Comparison of ENCODE assay signal across 8 mouse cellular contexts in genomic region chr6:35133579-35134488, GRCm38 (mm10). TPM values are rescaled to one million over a fixed set of nuclear protein-coding genes. Genes with fewer than 3 reads are reported as not detected.
DNase-seq lines count a peak whose midpoint lies in the region; ATAC-seq and TF ChIP-seq lines count a peak whose summit lies in the region.

Cnot4 (minus strand) TSS chr6:35133724.

- H3K4me2 ChIP-seq in heart, embryonic 15.5 days: peak within 1 kb of the TSS; percentile 96
- peak within 1 kb of the TSS; percentile 96 for H3K4me2 ChIP-seq in liver, embryonic 14.5 days (ENCODE audit: low read depth)
- H3K4me2 ChIP-seq in neural tube, embryonic 11.5 days (ENCODE audit: low read depth): peak within 1 kb of the TSS; percentile 75
- H3K4me2 ChIP-seq in stomach, postnatal 0 days (replicated peaks; ENCODE audit: low read depth): peak within 1 kb of the TSS; percentile 94

- no peak for TF ChIP-seq CTCF in liver, embryonic 14.5 days (IDR thresholded peaks at IDR 0.05; ENCODE audit: low read depth)
- no peak for TF ChIP-seq CTCF in stomach, postnatal 0 days (IDR thresholded peaks at IDR 0.05; ENCODE audit: low read depth)

- H3K27ac ChIP-seq in forebrain, embryonic 10.5 days: peak within 1 kb of the TSS; percentile 91
- peak within 1 kb of the TSS; percentile 94 for H3K27ac ChIP-seq in heart, embryonic 15.5 days
- H3K27ac ChIP-seq in liver, embryonic 14.5 days: peak within 1 kb of the TSS; percentile 78
- H3K27ac ChIP-seq in neural tube, embryonic 11.5 days (ENCODE audit: low read depth, low read length): peak within 1 kb of the TSS; percentile 77
- peak within 1 kb of the TSS; percentile 94 for H3K27ac ChIP-seq in stomach, postnatal 0 days (replicated peaks)

- peaks cover 29% of the 10 kb centered on the region for H3K4me1 ChIP-seq in forebrain, embryonic 10.5 days
- peaks cover 19% of the 10 kb centered on the region for H3K4me1 ChIP-seq in heart, embryonic 15.5 days (replicated peaks)
- H3K4me1 ChIP-seq in liver, embryonic 14.5 days (replicated peaks; ENCODE audit: control insufficient read depth in 2 of 2, insufficient read depth in 2 of 2, low read length in 1 of 2): peaks cover 3 to 9% of the 10 kb centered on the region in 2 experiments
- peaks cover 2% of the 10 kb centered on the region; the same call in 1 of the 2 replicates for H3K4me1 ChIP-seq in neural tube, embryonic 11.5 days (ENCODE audit: control insufficient read depth, insufficient read depth, low read length)
- H3K4me1 ChIP-seq in stomach, postnatal 0 days (replicated peaks; ENCODE audit: control insufficient read depth, insufficient read depth): no peaks in the 10 kb centered on the region; the same call in 1 of the 2 replicates

- no peaks in the 10 kb centered on the region for H3K27me3 ChIP-seq in forebrain, embryonic 10.5 days (ENCODE audit: poor library complexity, severe bottlenecking)
- no peaks in the 10 kb centered on the region for H3K27me3 ChIP-seq in heart, embryonic 15.5 days
- H3K27me3 ChIP-seq in liver, embryonic 14.5 days (ENCODE audit: control insufficient read depth, insufficient read depth, low read length): no peaks in the 10 kb centered on the region
- no peaks in the 10 kb centered on the region for H3K27me3 ChIP-seq in neural tube, embryonic 11.5 days (ENCODE audit: control insufficient read depth, insufficient read depth, low read length)
- no peaks in the 10 kb centered on the region for H3K27me3 ChIP-seq in stomach, postnatal 0 days (ENCODE audit: control insufficient read depth, insufficient read depth, low read length)

- H3K36me3 ChIP-seq in forebrain, embryonic 10.5 days (replicated peaks): no peaks in the 10 kb centered on the region
- no peaks in the 10 kb centered on the region for H3K36me3 ChIP-seq in heart, embryonic 15.5 days
- H3K36me3 ChIP-seq in liver, embryonic 14.5 days (replicated peaks; ENCODE audit: control insufficient read depth, insufficient read depth, low read depth): no peaks in the 10 kb centered on the region
- H3K36me3 ChIP-seq in neural tube, embryonic 11.5 days (ENCODE audit: control insufficient read depth, insufficient read depth, low read length): no peaks in the 10 kb centered on the region
- H3K36me3 ChIP-seq in stomach, postnatal 0 days (ENCODE audit: control insufficient read depth, insufficient read depth, low read length): no peaks in the 10 kb centered on the region

- peak within 1 kb of the TSS; percentile 88 for H3K9ac ChIP-seq in heart, embryonic 15.5 days
- peak within 1 kb of the TSS; percentile 85 for H3K9ac ChIP-seq in liver, embryonic 14.5 days (replicated peaks)
- H3K9ac ChIP-seq in neural tube, embryonic 11.5 days (ENCODE audit: low read length): peak within 1 kb of the TSS; percentile 78
- peak within 1 kb of the TSS; percentile 83 for H3K9ac ChIP-seq in stomach, postnatal 0 days (ENCODE audit: low read length)

- WGBS in forebrain, embryonic 10.5 days: under 1% methylated on average over 55 of the region's 55 CpGs
- under 1% methylated on average over 55 of the region's 55 CpGs for WGBS in heart, embryonic 15.5 days
- WGBS in liver, embryonic 14.5 days (ENCODE audit: insufficient replicate concordance): under 1% methylated on average over 55 of the region's 55 CpGs
- WGBS in neural tube, embryonic 11.5 days: under 1% methylated on average over 55 of the region's 55 CpGs
- WGBS in stomach, postnatal 0 days: under 1% methylated on average over 51 of the region's 55 CpGs

- peak within 1 kb of the TSS; percentile 63 for H3K4me3 ChIP-seq in forebrain, embryonic 10.5 days
- peak within 1 kb of the TSS; percentile 90 for H3K4me3 ChIP-seq in heart, embryonic 15.5 days
- H3K4me3 ChIP-seq in liver, embryonic 14.5 days (ENCODE audit: insufficient read depth in 1 of 2, low read depth in 2 of 2, low read length in 2 of 2): peak within 1 kb of the TSS; percentile 75 to 99
- H3K4me3 ChIP-seq in neural tube, embryonic 11.5 days (ENCODE audit: low read depth, low read length): peak within 1 kb of the TSS; percentile 73
- H3K4me3 ChIP-seq in stomach, postnatal 0 days (ENCODE audit: low read depth, low read length): peak within 1 kb of the TSS; percentile 74

- peak; percentile 98 to 99 for DNase-seq in CD8-positive naive resting alpha-beta T cell, adult 2 months (ENCODE audit: low read depth in 2 of 2, low spot score in 2 of 2)
- DNase-seq in c-Kit-positive CD71-negative TER-119-negative erythroid progenitor cells, embryonic 14.5 days (ENCODE audit: low read depth): peak; percentile 93
- DNase-seq in forebrain, embryonic 10.5 days (ENCODE audit: extremely low spot score, low spot score): peak; percentile 100
- peak; percentile 99 for DNase-seq in kidney, postnatal 25 days
- DNase-seq in liver, embryonic 14.5 days (ENCODE audit: low read depth in 3 of 3, low spot score in 3 of 3): peak; percentile 93 to 95 (median 94)
- DNase-seq in neural tube, embryonic 11.5 days (ENCODE audit: low spot score): peak; percentile 99
- DNase-seq in stomach, postnatal 0 days (ENCODE audit: low spot score): peak; percentile 100

- H3K9me3 ChIP-seq in forebrain, embryonic 10.5 days: no peaks in the 10 kb centered on the region
- H3K9me3 ChIP-seq in heart, embryonic 15.5 days (replicated peaks): no peaks in the 10 kb centered on the region
- no peaks in the 10 kb centered on the region for H3K9me3 ChIP-seq in liver, embryonic 14.5 days (ENCODE audit: control insufficient read depth, low read length)
- no peaks in the 10 kb centered on the region for H3K9me3 ChIP-seq in neural tube, embryonic 11.5 days (ENCODE audit: control insufficient read depth, low read length)
- H3K9me3 ChIP-seq in stomach, postnatal 0 days (ENCODE audit: control insufficient read depth, low read length): no peaks in the 10 kb centered on the region

- TF ChIP-seq EP300 in liver, embryonic 14.5 days (IDR thresholded peaks at IDR 0.05; ENCODE audit: low read depth): 0 out of 2 replicates have a peak, but pooled peaks have one; percentile 20
- no peak for TF ChIP-seq EP300 in stomach, postnatal 0 days (optimal IDR thresholded peaks at IDR 0.05)

- peak; percentile 99 for ATAC-seq in heart, embryonic 15.5 days (replicated peaks; ENCODE audit: insufficient number of reproducible peaks, insufficient read depth, low FRiP score, low read depth)
- peak; percentile 95 for ATAC-seq in liver, embryonic 14.5 days (ENCODE audit: insufficient read depth)
- peak; percentile 98 for ATAC-seq in neural tube, embryonic 11.5 days (ENCODE audit: insufficient read depth, low FRiP score, low TSS enrichment)
- peak; percentile 100 for ATAC-seq in stomach, postnatal 0 days (ENCODE audit: low FRiP score, low TSS enrichment)

RNA-seq across cellular contexts. Expression of gene Cnot4, which starts in this region (rescaled TPM):
- 24.5 and 25.5 TPM in 2 replicates for polyA plus RNA-seq in forebrain, embryonic 10.5 days (2016; fragmentation: Nextera tagmentation; extraction: Ambion mirVana)
- polyA plus RNA-seq in heart, embryonic 15.5 days (2015; fragmentation: Nextera tagmentation; extraction: Ambion mirVana): 17.6 and 19.9 TPM in 2 replicates
- 7.0 and 7.3 TPM in 2 replicates for polyA plus RNA-seq in liver, embryonic 14.5 days (2012; rRNA removed)
- polyA plus RNA-seq in liver, embryonic 14.5 days (2014; fragmentation: Nextera tagmentation; extraction: Ambion mirVana): 11.2 and 12.0 TPM in 2 replicates
- polyA plus RNA-seq in neural tube, embryonic 11.5 days (2014; fragmentation: Nextera tagmentation; extraction: Ambion mirVana): 36.3 and 38.8 TPM in 2 replicates
- 11.6 and 12.2 TPM in 2 replicates for polyA plus RNA-seq in stomach, postnatal 0 days (2015; fragmentation: Nextera tagmentation; extraction: Ambion mirVana)

Comparison
In these comparisons a context has a peak if more than half of its experiments do, and no peak if none do; other contexts are left out.
1. Peak in every context shown above with its lines: DNase-seq, ATAC-seq, H3K4me3 ChIP-seq and H3K27ac ChIP-seq.